Mouse (Mus musculus) cortical plate, adult 2 months (tissue): ENCODE results near the gene Fgfr2.

ENCODE experiments used
- CTCF ChIP-seq: fragments of 200-500 bp; IDR thresholded peaks from 2 replicates; pipeline ENCODE4 v1.5.1; 2011; ENCODE audit warnings: mild to moderate bottlenecking, control low read depth, low read length; ENCODE audit not compliant: insufficient read depth; ENCODE audit errors: extremely low read depth
- POLR2A ChIP-seq: fragments of 200-500 bp; IDR thresholded peaks from 2 replicates; pipeline ENCODE4 v1.6.1; 2011; ENCODE audit warnings: mild to moderate bottlenecking, low read length, control low read depth; ENCODE audit not compliant: insufficient read depth; ENCODE audit errors: extremely low read depth

DNA sequence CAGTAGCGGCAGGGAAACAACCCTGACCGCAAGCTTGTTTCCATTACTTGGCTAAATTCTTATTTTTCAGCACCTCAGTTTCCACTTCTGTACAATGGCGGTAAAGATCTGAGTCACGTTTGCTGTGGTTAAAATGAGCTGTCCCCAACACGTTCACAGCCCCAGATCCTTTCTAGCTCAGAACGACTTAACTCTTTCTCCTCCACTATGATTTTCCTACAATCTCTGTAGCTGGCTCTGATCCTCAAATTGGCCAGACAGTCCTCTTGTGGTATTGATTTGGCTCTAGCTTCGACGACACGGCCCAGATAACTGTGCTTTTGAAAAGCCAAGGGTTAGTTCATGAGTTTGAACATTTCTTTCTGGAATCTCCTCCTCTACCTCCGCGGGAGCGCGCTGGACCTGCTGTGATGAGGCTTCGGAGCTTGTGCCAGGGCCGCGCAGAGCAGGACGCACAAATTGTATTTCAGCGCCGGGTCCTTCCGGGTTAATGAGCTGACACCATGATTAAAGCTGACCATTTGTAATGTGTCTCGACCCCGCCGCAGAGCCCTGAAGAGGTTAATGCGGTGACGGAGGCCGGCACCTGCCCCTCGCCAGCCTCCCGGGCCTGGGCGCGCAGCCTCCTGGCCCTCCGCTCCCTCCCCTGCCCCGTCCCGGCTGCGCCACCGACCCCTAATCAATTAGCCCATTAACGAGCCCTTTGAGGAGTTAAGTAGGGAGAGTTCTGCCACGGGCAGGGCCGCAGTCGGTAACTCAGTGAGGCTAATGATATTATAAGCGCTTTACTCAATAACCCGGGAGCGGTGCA lies 1571.0 kb downstream of the Fgfr2 start:
- TF ChIP-seq POLR2A (no peak), CTCF (no peak)
